Comparison of ENCODE assay signal across 20 mouse cellular contexts in the genomic region with DNA sequence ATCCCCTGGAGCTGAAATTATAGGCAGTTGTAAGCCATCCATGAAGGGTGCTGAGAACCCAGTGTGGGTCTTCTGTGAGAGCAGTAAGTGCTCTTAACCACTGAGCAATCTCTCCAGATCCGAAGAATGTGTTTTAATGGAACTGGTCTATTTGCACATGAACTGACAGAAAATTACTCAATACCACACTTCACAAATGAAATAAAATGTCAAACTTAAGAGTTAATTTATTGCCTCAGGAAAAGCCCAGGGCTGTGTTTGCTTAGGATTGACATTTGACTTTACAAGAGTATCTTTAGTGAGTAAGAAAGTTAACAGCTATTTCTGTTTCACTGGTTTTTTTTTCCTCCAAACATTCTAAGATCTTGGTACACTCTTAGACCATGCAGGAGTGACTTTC. TPM values are rescaled to one million over a fixed set of nuclear protein-coding genes. Genes with fewer than 3 reads are reported as not detected.
DNase-seq lines count a peak whose midpoint lies in the region; ATAC-seq and TF ChIP-seq lines count a peak whose summit lies in the region.
"Had no signal": no experiment of that assay in that cellular context is flagged by ENCODE, and none has a peak within 500 bp of the region (broad histone marks: within the 10 kb centered on the region; RNA-seq: fewer than 3 reads in every experiment).

No protein-coding gene starts in this region.

- 72% methylated on average over 1 of the region's 1 CpGs for WGBS in hindbrain, embryonic 13.5 days
- WGBS in hindbrain, embryonic 12.5 days = 68% methylated on average over 1 of the region's 1 CpGs
- WGBS in lung, postnatal 0 days = 24% methylated on average over 1 of the region's 1 CpGs
- WGBS in neural tube, embryonic 15.5 days = 59% methylated on average over 1 of the region's 1 CpGs

- no peak overlapping the region for H3K9ac ChIP-seq in hindbrain, embryonic 13.5 days
- no peak overlapping the region for H3K9ac ChIP-seq in hindbrain, embryonic 12.5 days
- no peak overlapping the region for H3K9ac ChIP-seq in lung, postnatal 0 days (replicated peaks; ENCODE audit: low read depth)
- no peak overlapping the region for H3K9ac ChIP-seq in neural tube, embryonic 15.5 days (replicated peaks)
- H3K9ac ChIP-seq: forebrain, embryonic 15.5 days; hindbrain, embryonic 14.5 days had no signal

- no peaks in the 10 kb centered on the region for H3K9me3 ChIP-seq in hindbrain, embryonic 13.5 days
- no peaks in the 10 kb centered on the region for H3K9me3 ChIP-seq in hindbrain, embryonic 12.5 days (replicated peaks)
- H3K9me3 ChIP-seq in lung, postnatal 0 days (ENCODE audit: low read length) = no peaks in the 10 kb centered on the region
- no peaks in the 10 kb centered on the region for H3K9me3 ChIP-seq in neural tube, embryonic 15.5 days (replicated peaks)
- H3K9me3 ChIP-seq: forebrain, embryonic 15.5 days; heart, embryonic 10.5 days had no signal

- no peaks in the 10 kb centered on the region for H3K27me3 ChIP-seq in hindbrain, embryonic 13.5 days
- H3K27me3 ChIP-seq in hindbrain, embryonic 12.5 days = no peaks in the 10 kb centered on the region
- no peaks in the 10 kb centered on the region for H3K27me3 ChIP-seq in lung, postnatal 0 days (replicated peaks; ENCODE audit: insufficient read depth, low read length)
- H3K27me3 ChIP-seq in neural tube, embryonic 15.5 days (replicated peaks) = no peaks in the 10 kb centered on the region
- H3K27me3 ChIP-seq: CH12.LX; forebrain, embryonic 15.5 days had no signal

- no peak overlapping the region for H3K4me3 ChIP-seq in hindbrain, embryonic 13.5 days
- H3K4me3 ChIP-seq in hindbrain, embryonic 12.5 days = no peak overlapping the region
- H3K4me3 ChIP-seq in lung, postnatal 0 days (ENCODE audit: low read depth, low read length) = no peak overlapping the region
- H3K4me3 ChIP-seq in neural tube, embryonic 15.5 days (replicated peaks) = no peak overlapping the region
- H3K4me3 ChIP-seq: forebrain, embryonic 15.5 days; heart, embryonic 10.5 days had no signal

- no peak for ATAC-seq in hindbrain, embryonic 13.5 days (ENCODE audit: low FRiP score)
- ATAC-seq in hindbrain, embryonic 12.5 days (ENCODE audit: low FRiP score) = no peak
- peak; percentile 30; the same call in 1 of the 2 replicates for ATAC-seq in lung, postnatal 0 days
- ATAC-seq in neural tube, embryonic 15.5 days (ENCODE audit: low FRiP score) = no peak
- ATAC-seq: forebrain, embryonic 15.5 days had no signal

- no peaks in the 10 kb centered on the region for H3K36me3 ChIP-seq in hindbrain, embryonic 13.5 days
- H3K36me3 ChIP-seq in hindbrain, embryonic 12.5 days = no peaks in the 10 kb centered on the region
- no peaks in the 10 kb centered on the region for H3K36me3 ChIP-seq in lung, postnatal 0 days (ENCODE audit: insufficient read depth, low read length)
- H3K36me3 ChIP-seq in neural tube, embryonic 15.5 days = no peaks in the 10 kb centered on the region
- H3K36me3 ChIP-seq: forebrain, embryonic 15.5 days; heart, embryonic 10.5 days had no signal

- peak; percentile 29 for DNase-seq in lung, postnatal 0 days (ENCODE audit: low spot score)
- no peak for DNase-seq in lung, postnatal 25 days (ENCODE audit: low spot score)
- DNase-seq in NIH3T3 (ENCODE audit: low read depth) = peak; percentile 51
- DNase-seq in gastrocnemius, postnatal 4 days (ENCODE audit: low spot score in 2 of 2) = no peak
- DNase-seq: adrenal gland, adult 2 months; adrenal gland, postnatal 25 days; cerebellum, adult 18-20 months; cerebellum, adult 9-11 months; cerebellum, postnatal 36 days; gastrocnemius, postnatal 36 days; heart, adult 18-20 months; heart, postnatal 10 days; heart, postnatal 4 days had no signal

- TF ChIP-seq EP300 in lung, postnatal 0 days (IDR thresholded peaks at IDR 0.05) = peak; percentile 56

- no peak overlapping the region for H3K4me2 ChIP-seq in hindbrain, embryonic 13.5 days
- no peak overlapping the region for H3K4me2 ChIP-seq in hindbrain, embryonic 12.5 days (replicated peaks)
- H3K4me2 ChIP-seq in lung, postnatal 0 days (replicated peaks; ENCODE audit: low read depth, low read length) = no peak overlapping the region
- H3K4me2 ChIP-seq in neural tube, embryonic 15.5 days = no peak overlapping the region
- H3K4me2 ChIP-seq: forebrain, embryonic 15.5 days; hindbrain, embryonic 14.5 days had no signal

- 0 out of 2 replicates have a peak overlapping the region, but pooled peaks have one; percentile 56 for H3K27ac ChIP-seq in hindbrain, embryonic 13.5 days
- H3K27ac ChIP-seq in hindbrain, embryonic 12.5 days = no peak overlapping the region
- no peak overlapping the region for H3K27ac ChIP-seq in lung, postnatal 0 days (ENCODE audit: low read length)
- peak overlapping the region; percentile 71 for H3K27ac ChIP-seq in neural tube, embryonic 15.5 days (replicated peaks)
- H3K27ac ChIP-seq: forebrain, embryonic 15.5 days had no signal

- H3K4me1 ChIP-seq in hindbrain, embryonic 13.5 days (replicated peaks) = peaks cover 40% of the 10 kb centered on the region
- peaks cover 31% of the 10 kb centered on the region for H3K4me1 ChIP-seq in hindbrain, embryonic 12.5 days
- H3K4me1 ChIP-seq in lung, postnatal 0 days (ENCODE audit: insufficient read depth, low read depth, low read length) = peaks cover 10% of the 10 kb centered on the region; the same call in 1 of the 2 replicates
- H3K4me1 ChIP-seq in neural tube, embryonic 15.5 days = peaks cover 53% of the 10 kb centered on the region

- TF ChIP-seq CTCF in lung, postnatal 0 days (IDR thresholded peaks at IDR 0.05) = no peak

RNA-seq across cellular contexts. Expression of gene Pard3, which starts 23.7 kb away (rescaled TPM):
- 20.1 and 22.5 TPM in 2 replicates for polyA plus RNA-seq in hindbrain, embryonic 13.5 days (2015; fragmentation: Nextera tagmentation; extraction: Ambion mirVana)
- 38.3 and 43.1 TPM in 2 replicates for polyA plus RNA-seq in hindbrain, embryonic 12.5 days (2016; fragmentation: Nextera tagmentation; extraction: Ambion mirVana)
- 13.2 and 16.2 TPM in 2 replicates for polyA plus RNA-seq in lung, postnatal 0 days (2015; fragmentation: Nextera tagmentation; extraction: Ambion mirVana)
- polyA plus RNA-seq in neural tube, embryonic 15.5 days (2015; fragmentation: Nextera tagmentation; extraction: Ambion mirVana) = 16.1 and 17.0 TPM in 2 replicates
- 10 to 100 TPM; 48.7 to 52.2 TPM for total RNA-seq in gastrocnemius, postnatal 4 days (2021)

Comparison
In these comparisons a context has a peak if more than half of its experiments do, and no peak if none do; other contexts are left out.
1. H3K27ac ChIP-seq: peak in hindbrain, embryonic 13.5 days (single experiment) and neural tube, embryonic 15.5 days (single experiment); none in hindbrain, embryonic 12.5 days (single experiment) and lung, postnatal 0 days (single experiment).
2. DNase-seq: peak in lung, postnatal 0 days (single experiment) and NIH3T3 (single experiment); none in lung, postnatal 25 days (single experiment) and gastrocnemius, postnatal 4 days (0 of 2).